Mouse (Mus musculus) layer of hippocampus, postnatal 25 days (tissue): Measurements from ENCODE around the gene Myb. TPM values are rescaled to one million over a fixed set of nuclear protein-coding genes. Genes with fewer than 3 reads are reported as not detected.
"Not testable (repeated sequence)": the region's sequence is repeated elsewhere in the genome, so short reads cannot be mapped to it uniquely, and the experiment has no call there.

Experiments used
- DNase-seq, 2 experiments: peaks; one replicate each; pipeline ENCODE4 v3.0.0; 2022; ENCODE audit warnings: mixed read lengths in 2 of 2, low spot score in 1 of 2; ENCODE audit errors: extremely low spot score in 1 of 2
- total RNA-seq, 2 experiments: library from RNA; stranded (reverse); gene quantifications; 2 replicates each; pipeline ENCODE4 v1.2.3; 2021

The Myb gene
- total RNA-seq, 2 experiments from 2014 or later: 0.52 to 0.89 TPM

DNA sequence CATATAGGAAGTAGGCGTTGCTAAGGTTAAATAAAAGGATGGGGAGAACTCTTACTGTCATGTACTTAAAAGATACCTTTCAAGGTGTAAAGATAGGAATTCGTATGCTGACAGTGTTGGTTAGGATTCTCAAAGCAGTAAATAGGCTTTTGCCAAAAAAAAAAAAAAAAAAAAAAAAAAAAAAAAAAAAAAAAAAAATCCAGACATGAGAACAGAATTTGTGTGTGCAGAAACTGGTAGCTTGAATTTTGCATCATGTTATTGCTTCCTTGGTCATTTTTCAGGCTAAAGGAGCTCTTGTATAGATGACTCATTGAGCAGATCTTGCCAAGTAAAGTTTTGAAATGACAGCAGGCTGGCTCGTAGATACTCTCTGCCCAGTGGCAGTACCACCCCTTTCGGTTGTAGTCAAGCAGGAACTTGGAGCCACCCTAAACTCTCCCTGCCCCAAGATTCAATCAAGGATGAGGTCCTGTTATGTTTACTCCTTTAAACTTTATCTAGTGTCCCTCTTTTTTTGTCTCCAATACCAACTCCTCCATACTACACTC is 11.9 kb upstream of the Myb start:
- DNase-seq: no peak

DNA sequence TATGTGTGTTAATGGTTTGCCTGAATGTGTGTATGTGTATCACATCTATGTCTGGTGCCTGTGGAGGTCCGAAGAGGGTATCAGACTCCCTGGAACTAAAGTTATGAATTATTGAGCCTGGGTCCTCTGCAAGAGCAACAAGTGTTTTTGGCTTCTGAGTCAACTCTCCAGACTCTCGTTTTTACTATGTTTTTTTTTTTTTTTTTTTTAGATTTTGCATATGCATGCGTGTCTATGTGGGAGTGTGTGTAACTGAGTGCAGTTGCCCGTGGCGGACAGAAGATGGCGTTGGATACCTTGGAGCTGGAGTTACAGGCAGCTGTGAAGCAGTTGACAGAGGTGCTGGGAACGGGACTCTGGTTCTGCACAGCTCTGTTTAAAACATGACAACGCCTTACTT is 7.7 kb upstream of the Myb start:
- DNase-seq: no peak

DNA sequence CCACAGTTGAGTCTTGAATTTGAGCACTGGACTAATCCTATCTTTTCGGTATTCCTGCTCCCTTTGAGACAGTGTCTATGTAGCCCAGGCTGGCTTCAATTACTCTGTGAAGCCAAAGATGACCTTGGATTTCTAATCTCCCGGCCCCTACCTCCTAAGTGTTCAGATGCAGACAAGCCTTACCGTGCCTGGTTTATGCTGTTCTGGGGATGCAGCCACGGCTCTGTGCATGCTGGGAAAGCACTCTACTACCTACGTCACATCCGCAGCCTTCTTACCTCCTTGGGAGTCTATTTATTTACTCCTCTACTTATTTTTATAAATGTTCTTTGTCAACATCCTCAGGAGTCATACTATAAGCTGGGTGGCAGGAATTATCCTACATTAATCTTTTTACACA is 7.1 kb upstream of the Myb start:
- DNase-seq: no peak

DNA sequence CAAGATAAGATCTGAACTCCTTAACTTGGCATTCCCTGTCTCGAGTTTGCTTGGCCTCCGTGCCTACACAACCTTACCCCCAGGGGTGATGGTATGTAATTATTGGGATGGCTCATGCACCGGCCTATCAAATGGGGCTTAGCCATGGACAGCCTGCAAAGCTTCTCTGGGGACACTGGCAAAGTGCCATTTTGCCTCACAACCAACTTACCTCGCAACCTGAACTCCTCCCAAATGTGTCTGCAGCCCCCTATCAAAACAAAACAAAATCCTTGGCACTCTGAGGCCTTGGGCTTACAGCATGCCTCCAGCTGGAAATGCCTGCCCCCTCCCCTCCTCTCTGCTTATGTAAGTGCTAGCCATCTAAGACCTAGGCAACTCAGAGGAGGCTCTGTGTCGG is 6.4 kb upstream of the Myb start:
- DNase-seq: no peak

DNA sequence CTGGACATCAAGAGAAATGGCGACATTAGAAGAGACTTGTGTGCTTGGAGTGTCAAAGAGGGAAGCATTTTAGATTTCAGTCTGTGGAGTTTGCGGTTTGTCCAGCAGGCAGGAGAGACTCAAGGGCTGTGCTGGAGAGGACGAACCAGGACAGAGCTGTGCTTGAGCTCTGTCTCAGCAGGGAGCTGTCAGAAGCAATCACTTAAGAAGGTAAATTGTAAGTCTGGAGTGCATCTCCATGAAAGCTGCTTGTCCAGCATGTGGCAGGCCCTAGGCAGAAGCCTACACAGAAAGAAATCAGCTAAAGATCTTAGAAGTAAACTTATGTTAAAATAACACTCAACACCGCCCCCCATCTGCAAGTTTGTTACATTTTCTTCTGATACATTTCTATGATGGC is 4.6 kb upstream of the Myb start:
- DNase-seq: no peak

DNA sequence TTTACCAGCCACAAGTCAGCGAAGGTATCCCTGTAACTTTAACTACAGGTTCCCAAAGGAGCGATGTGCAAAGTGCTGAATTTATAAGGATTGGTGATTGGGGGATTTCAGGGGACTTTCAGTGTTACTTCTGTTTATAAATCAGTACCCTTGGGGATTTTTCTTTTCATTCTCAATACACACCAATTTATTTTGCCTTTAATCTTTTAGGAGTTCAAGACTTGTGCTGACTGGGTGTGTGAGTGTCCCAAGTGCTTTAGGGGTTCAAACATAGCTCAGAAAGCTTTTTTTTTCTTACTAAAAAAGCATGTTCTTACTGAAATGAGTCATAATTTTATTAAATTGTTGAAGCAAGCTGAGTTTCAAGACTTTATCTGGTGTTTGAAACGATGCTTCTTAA is 1.3 kb upstream of the Myb start:
- no peak for DNase-seq

DNA sequence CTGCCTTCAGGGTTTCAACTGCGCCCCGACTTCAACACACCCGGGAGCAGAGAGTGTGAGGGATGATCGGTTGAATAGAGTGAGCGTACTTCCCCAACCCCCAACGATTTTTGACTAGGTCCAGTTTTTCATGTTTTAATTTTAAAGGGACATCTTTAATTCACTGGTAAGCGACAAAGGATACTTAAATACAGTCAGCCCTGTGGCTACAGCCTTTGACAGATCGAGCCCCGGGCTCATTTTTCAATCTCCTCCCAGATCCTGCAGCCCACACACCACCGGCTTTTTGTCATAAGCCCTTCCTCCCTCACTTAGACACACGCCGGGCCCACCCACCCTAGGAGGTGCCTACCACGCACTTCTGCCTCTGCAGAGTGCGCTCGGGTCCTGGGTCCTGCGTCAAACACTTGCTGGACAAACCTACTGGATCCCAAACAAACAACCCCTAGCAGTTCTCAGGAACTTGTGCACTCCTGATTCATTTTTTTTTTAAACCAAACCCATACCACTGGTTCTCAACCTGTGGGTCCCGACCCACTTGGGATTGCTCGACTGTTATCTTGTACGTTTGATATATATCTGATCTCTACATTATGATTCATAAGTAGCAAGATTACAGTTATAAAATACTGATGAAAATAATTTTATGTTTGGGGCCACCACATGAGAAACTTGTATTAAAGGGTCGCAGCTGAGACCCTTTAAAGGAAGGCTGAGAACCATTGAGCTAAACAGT is 743 bp upstream of the Myb start:
- DNase-seq: no peak

DNA sequence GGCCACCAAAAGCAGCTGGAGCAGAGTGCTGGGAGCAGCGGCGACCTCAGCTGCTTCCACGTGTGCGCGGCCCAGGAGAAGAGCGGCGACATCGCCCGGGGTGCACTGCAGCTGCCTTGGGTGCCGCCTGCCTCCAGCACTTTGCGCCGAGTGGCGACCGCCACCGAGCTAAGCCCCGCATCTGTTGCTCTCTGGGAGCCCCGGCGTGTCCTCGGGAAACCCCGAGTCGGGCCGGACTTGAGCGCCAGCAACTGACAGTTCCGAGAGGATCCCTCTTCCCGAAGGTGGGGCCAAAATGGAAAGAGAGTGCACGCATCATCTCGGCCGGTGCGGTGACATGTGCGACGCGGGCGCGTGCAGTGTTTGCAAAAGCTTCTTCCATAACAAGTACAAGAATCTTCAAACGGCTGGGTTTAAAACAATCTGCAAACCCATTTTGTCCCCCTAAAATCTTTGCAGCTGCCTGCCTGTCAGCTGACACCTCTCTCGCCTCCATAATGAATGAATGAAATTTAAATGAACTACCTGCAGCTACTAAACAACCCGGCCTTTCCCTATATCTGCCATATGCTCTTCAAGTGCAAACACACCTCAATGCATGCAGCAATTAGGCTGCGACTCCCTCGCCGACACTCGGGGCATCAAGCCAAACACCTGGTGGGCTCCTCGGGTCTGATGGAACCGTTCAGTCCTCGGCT is 938 bp downstream of the Myb start:
- peak; percentile 7 to 19 for DNase-seq

DNA sequence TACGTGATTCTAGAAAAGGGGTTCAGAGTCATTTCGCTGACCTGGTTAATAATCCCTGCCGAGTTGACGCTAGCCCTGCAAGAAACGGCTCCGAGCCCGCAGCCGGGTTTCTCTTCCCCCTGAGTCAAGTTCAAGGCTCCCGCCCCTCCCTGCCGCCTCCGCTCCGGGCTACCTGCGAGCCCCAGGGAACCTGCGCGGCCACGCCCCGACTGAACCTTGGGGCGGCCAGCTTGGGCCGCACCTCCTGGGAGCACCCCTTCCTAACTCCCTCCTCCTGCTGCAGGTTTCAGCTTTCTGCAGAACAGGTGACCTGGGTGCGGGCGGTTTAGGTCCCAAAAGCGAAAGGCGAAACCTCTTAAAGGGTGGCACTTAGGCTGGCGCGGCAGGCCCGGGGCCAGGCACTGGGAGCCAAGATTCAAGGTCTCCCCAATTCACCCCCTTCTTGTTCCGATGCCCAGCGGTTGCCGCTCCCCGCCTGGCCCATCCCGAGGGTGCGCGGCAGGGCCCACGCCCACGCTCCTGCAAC is 1.8 kb downstream of the Myb start:
- DNase-seq: no peak

DNA sequence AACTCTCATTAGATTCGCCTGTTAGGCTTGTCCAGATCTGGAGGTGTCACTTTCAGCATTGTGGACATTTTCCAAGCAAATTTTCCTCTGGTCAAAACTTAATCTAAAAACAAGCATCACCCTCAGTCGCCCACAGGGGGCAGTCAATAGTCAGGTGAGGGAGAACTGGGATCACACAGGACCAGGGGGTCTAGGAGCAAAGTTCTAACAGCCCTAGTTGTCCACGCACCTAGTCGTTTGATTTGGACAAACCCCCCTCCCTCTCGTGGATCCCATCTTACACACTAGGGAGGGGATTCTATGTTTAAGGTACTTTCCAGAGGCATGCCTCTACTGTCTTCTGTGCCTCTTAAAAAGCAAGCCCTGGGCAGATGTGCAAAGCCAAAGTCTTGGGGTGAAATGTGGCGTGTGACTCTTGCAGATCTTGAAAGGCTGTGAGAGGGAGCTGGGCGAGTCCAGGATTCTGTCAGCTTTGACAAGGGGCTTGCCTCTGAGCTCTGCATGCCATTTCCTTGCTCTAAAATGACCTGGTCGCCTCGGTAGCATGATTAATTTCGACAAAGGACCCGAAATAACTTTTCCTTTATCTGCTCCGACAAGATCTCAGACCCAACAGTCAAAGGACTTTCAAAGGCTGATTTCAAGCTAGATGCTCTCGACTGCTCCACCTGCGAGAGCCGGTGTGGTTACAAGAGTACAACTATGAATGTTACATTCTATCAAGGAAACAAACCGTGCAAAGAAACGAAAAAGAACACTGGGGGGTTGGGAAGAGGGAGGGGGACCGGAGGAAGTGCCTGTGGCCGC is 2.5 kb downstream of the Myb start:
- peak in 1 of 2 experiments; percentile 56 for DNase-seq

DNA sequence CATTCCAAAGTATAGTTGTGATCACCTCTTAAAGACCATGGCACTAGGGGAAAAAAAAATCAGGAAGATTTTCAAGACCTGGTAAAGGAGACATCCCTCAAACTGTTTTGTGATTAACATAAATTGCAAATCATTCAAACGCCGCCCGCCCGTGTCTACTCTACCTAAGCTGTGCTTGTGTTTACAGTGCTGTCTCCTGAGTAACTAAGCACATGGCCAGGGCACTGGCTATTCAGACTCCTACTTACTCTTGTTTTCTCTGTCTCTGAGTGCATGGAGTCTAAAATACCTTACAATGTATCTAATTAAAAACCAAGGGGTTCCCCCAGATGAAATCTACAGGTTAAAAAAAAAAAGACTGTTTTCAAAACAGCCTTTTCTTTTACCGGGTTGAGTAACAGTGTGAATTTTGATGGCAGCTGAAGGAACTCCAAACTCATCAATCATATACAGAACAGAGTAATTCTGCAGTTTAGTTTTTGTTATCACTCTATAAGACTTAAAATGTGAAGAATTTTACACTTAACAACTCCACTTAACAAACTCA is 3.8 kb downstream of the Myb start:
- no peak for DNase-seq

DNA sequence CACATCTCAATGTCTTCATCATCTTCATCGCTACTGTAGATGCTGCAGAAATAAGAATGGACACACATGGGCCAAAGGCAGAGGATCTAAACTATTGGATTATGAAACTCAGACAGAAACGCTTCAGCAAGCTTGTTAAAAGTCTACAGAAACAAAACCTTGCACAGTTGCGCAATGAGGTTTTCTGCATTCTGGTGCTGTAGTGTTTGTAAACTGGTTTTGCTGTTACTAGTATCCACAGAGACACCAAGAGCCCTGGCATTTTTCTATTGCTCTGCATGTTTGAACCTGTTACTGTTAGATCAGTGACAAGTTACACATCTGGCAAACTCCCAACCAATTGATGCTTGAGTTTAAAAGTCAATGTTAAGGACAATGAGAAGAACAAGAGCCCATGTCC is 4.4 kb downstream of the Myb start:
- no peak for DNase-seq

DNA sequence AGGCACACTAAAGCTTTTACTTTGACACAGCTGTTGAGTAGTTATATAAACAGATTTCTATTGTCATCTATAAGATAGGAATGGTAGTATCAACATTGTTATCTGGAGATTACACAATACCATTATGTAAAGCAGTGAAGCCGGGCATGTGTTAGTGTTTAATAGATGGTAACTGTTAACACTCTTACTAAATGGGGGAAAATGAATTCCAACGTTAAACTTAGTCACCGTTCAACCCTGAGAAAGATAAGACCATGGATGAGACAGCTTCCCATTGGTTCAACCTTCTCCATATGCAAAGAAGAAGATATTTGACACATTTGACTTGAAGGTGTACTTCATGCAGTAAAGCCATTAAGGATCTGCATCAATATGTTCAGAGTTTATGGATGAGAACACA is 5.9 kb downstream of the Myb start:
- DNase-seq: no peak

DNA sequence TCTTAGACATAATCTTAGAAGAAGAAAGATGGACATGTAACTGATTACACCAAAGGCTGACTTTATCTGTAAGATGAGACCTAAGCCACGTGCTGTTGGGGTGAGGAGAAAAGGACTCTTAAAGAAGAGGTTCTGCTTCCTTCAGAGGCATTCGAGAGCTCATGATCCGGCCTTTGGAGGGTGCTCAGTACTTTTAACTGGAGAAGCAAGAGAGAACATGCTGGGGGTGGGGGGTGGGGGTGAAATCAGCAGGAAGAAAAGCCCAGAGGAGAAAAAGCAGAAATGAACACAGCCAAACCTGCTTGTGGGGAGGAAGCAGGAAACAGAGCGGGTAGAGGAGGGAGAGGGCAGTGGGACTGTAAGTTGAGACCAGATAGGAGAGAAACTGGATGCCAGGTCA is 7.4 kb downstream of the Myb start:
- no peak for DNase-seq

DNA sequence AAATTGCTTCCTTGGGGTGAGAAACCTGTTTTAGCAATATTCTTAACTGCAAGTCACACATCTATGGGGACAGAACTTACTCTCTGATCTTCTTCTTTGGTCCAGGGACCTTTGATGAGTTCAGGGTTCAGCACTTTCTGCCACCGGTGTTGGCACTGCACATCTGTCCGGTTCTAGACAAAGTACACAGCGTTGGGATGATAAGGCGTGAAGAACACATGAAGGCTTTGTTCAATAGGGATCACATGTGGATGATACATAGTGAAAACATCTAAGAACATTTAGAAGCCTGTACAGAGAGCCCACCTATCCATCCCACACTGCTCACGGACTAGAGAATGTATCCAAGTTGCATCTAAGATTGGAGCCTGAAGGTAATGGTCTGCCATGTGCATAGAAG is 8.0 kb downstream of the Myb start:
- DNase-seq: no peak

DNA sequence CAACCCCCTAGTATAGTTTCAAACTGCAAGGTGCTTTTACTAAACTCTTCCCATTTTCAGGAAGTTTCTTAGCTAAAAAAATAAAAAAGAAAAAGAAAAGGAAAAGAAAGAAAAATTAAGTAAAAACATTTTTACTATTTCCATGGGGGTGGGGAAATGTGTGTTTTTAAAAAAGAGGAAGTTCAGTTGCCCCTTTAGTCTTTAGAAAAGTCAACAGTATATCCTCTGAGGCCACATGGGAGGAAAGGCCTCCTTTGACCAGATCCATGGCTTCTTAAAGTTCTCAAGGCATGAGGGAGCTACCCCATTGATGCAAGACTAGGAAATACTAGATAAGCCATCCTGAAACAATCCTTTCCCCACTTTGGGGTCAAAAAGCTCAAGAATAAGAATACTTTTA is 9.5 kb downstream of the Myb start:
- no peak for DNase-seq

DNA sequence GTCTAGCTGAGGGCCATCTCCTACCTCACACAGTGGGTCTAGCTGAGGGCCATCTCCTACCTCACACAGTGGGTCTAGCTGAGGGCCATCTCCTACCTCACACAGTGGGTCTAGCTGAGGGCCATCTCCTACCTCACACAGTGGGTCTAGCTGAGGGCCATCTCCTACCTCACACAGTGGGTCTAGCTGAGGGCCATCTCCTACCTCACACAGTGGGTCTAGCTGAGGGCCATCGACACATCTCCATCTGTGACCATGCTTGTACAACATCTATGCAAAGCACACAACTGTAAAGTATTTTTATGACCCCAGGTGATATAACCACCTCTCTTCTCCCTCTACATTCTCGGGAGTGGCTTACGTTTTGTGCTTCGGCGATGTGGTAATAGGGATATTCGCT is 10.8 kb downstream of the Myb start:
- not testable (repeated sequence) for DNase-seq

DNA sequence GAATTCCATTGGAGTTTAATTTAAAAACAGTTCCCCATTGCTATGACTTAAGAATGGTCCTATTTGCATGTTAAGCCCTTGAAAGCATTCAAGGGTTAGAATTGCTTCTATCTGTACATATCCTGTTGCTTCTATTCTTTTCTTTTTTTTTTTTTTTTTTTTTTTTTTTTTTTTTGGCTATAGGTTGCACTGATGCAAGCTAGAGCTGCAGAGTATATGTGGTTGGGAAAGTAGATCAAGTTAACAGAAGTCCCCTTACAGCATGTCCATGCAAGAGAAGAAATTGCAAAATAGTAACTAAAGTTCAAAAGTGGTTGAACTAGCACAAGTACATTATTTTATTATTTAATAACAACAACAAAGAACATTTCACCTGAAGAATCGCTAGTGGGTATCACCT is 14.1 kb downstream of the Myb start:
- DNase-seq: no peak

DNA sequence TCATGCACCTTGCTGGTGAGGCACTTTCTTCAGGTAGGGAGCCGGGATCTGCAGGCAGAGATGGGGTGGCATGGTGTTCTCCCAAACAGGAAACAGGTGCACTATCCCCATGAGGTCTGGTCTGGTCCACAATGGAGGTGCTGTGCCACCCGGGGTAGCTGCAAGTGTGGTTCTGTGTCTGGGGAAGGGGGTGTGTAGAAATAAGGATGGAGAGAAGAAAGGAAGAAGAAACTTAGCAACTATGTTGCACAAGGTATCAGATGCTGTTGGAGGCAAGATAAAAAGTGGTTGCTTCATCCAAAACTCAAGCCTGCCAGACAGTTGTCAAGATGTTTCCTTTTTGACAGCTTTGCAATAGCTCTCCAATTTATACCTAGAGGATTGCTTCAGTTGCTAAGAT is 14.5 kb downstream of the Myb start:
- no peak for DNase-seq

DNA sequence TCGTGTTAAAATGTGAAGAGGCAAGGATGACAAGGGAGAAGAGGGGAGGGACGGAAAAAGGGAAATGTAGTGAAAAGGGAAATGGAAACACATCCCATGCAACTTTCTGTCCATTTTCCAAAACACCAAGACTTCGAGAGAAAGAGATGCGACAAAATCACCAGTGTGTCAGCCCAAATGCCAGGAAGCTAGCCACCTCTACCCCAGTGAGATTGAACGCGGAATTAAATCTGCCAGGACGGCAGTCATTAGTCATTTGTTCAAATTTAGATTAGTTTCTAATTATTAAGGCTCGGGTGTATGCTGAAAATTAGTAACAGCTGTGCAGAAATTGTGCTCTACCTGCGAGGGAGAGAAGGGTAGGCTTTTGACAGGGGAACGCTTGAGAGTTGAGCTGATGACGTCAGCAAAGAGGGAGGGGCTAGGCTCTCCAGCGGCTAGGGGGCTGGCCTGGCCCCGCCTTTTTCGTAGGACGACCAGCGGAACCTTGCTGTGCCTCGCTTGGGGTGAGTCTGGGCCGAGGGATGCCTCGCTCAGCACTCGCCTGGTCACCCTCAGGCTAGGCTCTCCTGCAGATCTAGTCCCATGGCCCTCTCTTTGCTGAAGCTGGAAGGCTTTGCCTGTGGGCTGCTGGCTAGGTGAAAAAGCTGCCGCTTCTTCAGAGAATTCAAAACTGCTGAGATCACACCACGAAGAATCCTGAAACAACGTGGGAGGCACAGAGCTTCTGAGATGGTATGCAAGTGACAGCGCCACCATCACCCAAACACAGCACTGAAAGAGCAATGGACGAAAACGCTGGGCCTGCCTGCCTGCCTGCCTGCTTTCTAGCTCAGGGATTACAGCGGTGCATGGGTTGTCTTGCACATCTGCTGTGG is 15.9 kb downstream of the Myb start:
- DNase-seq: peak; percentile 51 to 58
